12 mouse cellular contexts compared by ENCODE assay signal in the genomic region with DNA sequence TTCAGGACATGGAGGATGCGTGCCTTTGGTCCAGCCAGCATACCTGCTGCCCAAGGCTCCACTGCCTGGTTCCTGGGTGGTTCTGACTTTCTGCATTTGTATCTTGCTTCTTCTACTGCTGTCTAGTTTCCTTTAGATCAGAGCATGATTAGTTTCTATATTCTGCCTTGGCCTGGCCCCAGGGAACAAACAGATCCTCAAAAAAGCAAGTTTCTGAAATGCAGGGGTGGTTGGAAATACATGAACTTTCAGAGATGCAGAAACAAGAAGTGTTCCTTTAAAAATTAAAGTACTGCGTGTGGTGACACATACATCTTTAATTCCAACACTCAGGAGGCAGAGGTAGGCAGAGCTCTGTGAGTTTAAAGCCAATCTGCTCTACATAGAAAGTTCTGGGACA. TPM values are rescaled to one million over a fixed set of nuclear protein-coding genes. Genes with fewer than 3 reads are reported as not detected.
DNase-seq lines count a peak whose midpoint lies in the region; ATAC-seq and TF ChIP-seq lines count a peak whose summit lies in the region.
"Had no signal": no experiment of that assay in that cellular context is flagged by ENCODE, and none has a peak within 500 bp of the region (broad histone marks: within the 10 kb centered on the region; RNA-seq: fewer than 3 reads in every experiment).

No protein-coding gene starts in this region.

- peak; percentile 24 to 73 for DNase-seq in left cerebral cortex, postnatal 25 days (ENCODE audit: low spot score in 2 of 2)
- DNase-seq in left cerebral cortex, postnatal 4 days: no peak
- DNase-seq in adrenal gland, adult (ENCODE audit: inconsistent age in 2 of 2, low spot score in 1 of 2): no peak
- no peak for DNase-seq in urinary bladder, postnatal 25 days (ENCODE audit: low spot score)

- H3K27ac ChIP-seq in heart, embryonic 13.5 days (replicated peaks): 0 out of 2 replicates have a peak overlapping the region, but pooled peaks have one; percentile 22
- no peak overlapping the region for H3K27ac ChIP-seq in heart, embryonic 11.5 days (ENCODE audit: low read depth, low read length)
- H3K27ac ChIP-seq in bone marrow macrophage, adult 2 months (ENCODE audit: insufficient read depth, low read depth, low read length): peak overlapping the region; percentile 65
- peak overlapping the region; percentile 51; the same call in 1 of the 2 replicates for H3K27ac ChIP-seq in liver, embryonic 15.5 days (replicated peaks)
- H3K27ac ChIP-seq: limb, embryonic 12.5 days had no signal

- no peak overlapping the region for H3K4me2 ChIP-seq in heart, embryonic 13.5 days
- H3K4me2 ChIP-seq in heart, embryonic 11.5 days: no peak overlapping the region
- H3K4me2 ChIP-seq in liver, embryonic 15.5 days: no peak overlapping the region
- H3K4me2 ChIP-seq: limb, embryonic 12.5 days had no signal

- TF ChIP-seq POLR2A in bone marrow macrophage, adult 2 months (IDR thresholded peaks at IDR 0.05; ENCODE audit: borderline replicate concordance, low read depth, low read length): no peak

- no peaks in the 10 kb centered on the region for H3K27me3 ChIP-seq in heart, embryonic 13.5 days (replicated peaks)
- no peaks in the 10 kb centered on the region for H3K27me3 ChIP-seq in heart, embryonic 11.5 days (ENCODE audit: control insufficient read depth, insufficient read depth, low read length)
- no peaks in the 10 kb centered on the region for H3K27me3 ChIP-seq in liver, embryonic 15.5 days

- WGBS in heart, embryonic 13.5 days: 76% methylated on average over 2 of the region's 2 CpGs
- WGBS in heart, embryonic 11.5 days (ENCODE audit: insufficient replicate concordance): 84% methylated on average over 2 of the region's 2 CpGs
- WGBS in liver, embryonic 15.5 days (ENCODE audit: insufficient replicate concordance): 69% methylated on average over 2 of the region's 2 CpGs

- intact Hi-C loops in left cerebral cortex, postnatal 25 days (cut with DNase I): no loop called here
- intact Hi-C loops in left cerebral cortex, postnatal 4 days (cut with DNase I): loop anchor here (5.0 kb wide), 1 partner anchor 413 kb away; no protein-coding TSS in a partner anchor

- TF ChIP-seq CTCF in bone marrow macrophage, adult 2 months (IDR thresholded peaks at IDR 0.05; ENCODE audit: low read depth, low read length): no peak

- H3K4me1 ChIP-seq in heart, embryonic 13.5 days: peaks cover 16% of the 10 kb centered on the region
- H3K4me1 ChIP-seq in heart, embryonic 11.5 days (ENCODE audit: control insufficient read depth, insufficient read depth, low read length): 0 out of 2 replicates have a peak, but pooled peaks cover 6% of the 10 kb centered on the region
- H3K4me1 ChIP-seq in bone marrow macrophage, adult 2 months (ENCODE audit: control insufficient read depth, insufficient read depth, low read length): peaks cover 40% of the 10 kb centered on the region
- peaks cover 29% of the 10 kb centered on the region for H3K4me1 ChIP-seq in liver, embryonic 15.5 days (replicated peaks)
- H3K4me1 ChIP-seq: limb, embryonic 12.5 days had no signal

- peaks cover 15% of the 10 kb centered on the region for H3K36me3 ChIP-seq in heart, embryonic 13.5 days
- no peaks in the 10 kb centered on the region for H3K36me3 ChIP-seq in heart, embryonic 11.5 days (ENCODE audit: control insufficient read depth, insufficient read depth, low read length)
- H3K36me3 ChIP-seq in liver, embryonic 15.5 days (replicated peaks): peaks cover 16% of the 10 kb centered on the region; the same call in 1 of the 2 replicates
- H3K36me3 ChIP-seq: limb, embryonic 12.5 days had no signal

- no peak overlapping the region for H3K9ac ChIP-seq in heart, embryonic 13.5 days
- no peak overlapping the region for H3K9ac ChIP-seq in heart, embryonic 11.5 days (ENCODE audit: low read depth, low read length)
- H3K9ac ChIP-seq in liver, embryonic 15.5 days: no peak overlapping the region
- H3K9ac ChIP-seq: limb, embryonic 12.5 days had no signal

- no peak overlapping the region for H3K4me3 ChIP-seq in heart, embryonic 13.5 days
- no peak overlapping the region for H3K4me3 ChIP-seq in heart, embryonic 11.5 days (ENCODE audit: low read depth, low read length)
- H3K4me3 ChIP-seq in bone marrow macrophage, adult 2 months (ENCODE audit: insufficient read depth, low read length): peak overlapping the region; percentile 37
- H3K4me3 ChIP-seq in liver, embryonic 15.5 days (replicated peaks): no peak overlapping the region
- H3K4me3 ChIP-seq: limb, embryonic 12.5 days had no signal

- H3K9me3 ChIP-seq in heart, embryonic 13.5 days: no peaks in the 10 kb centered on the region
- H3K9me3 ChIP-seq in heart, embryonic 11.5 days (replicated peaks; ENCODE audit: control insufficient read depth, low read length): no peaks in the 10 kb centered on the region
- no peaks in the 10 kb centered on the region for H3K9me3 ChIP-seq in liver, embryonic 15.5 days (replicated peaks)
- H3K9me3 ChIP-seq: limb, embryonic 12.5 days had no signal

- ATAC-seq in heart, embryonic 13.5 days (ENCODE audit: extremely low read depth, insufficient number of reproducible peaks, low FRiP score, low TSS enrichment): no peak
- ATAC-seq in heart, embryonic 11.5 days (replicated peaks; ENCODE audit: insufficient number of reproducible peaks, low FRiP score, low TSS enrichment): no peak
- ATAC-seq in liver, embryonic 15.5 days (ENCODE audit: insufficient read depth): no peak

RNA-seq across cellular contexts. Expression of gene Acaa1a, which starts 4.6 kb away (rescaled TPM):
- polyA plus RNA-seq in heart, embryonic 13.5 days (2015; fragmentation: Nextera tagmentation; extraction: Ambion mirVana): 79.7 and 88.5 TPM in 2 replicates
- 72.5 and 81.2 TPM in 2 replicates for polyA plus RNA-seq in heart, embryonic 11.5 days (2014; fragmentation: Nextera tagmentation; extraction: Ambion mirVana)
- 10 to 100 TPM; 71.4 to 72.6 TPM for total RNA-seq in left cerebral cortex, postnatal 25 days (2021)
- 10 to 100 TPM; 58.3 to 73.2 TPM for total RNA-seq in left cerebral cortex, postnatal 4 days (2021)
- polyA plus RNA-seq in bone marrow macrophage, adult 2 months (2012; ENCODE audit: insufficient read depth, insufficient read length, missing spikeins): 99.1 and 103 TPM in 2 replicates
- 42.4 and 51.5 TPM in 2 replicates for polyA plus RNA-seq in liver, embryonic 15.5 days (2015; fragmentation: Nextera tagmentation; extraction: Ambion mirVana)

RNA-seq across cellular contexts. Expression of gene Myd88, which starts 6.4 kb away (rescaled TPM):
- polyA plus RNA-seq in heart, embryonic 13.5 days (2015; fragmentation: Nextera tagmentation; extraction: Ambion mirVana): 14.2 and 14.5 TPM in 2 replicates
- 12.5 and 13.3 TPM in 2 replicates for polyA plus RNA-seq in heart, embryonic 11.5 days (2014; fragmentation: Nextera tagmentation; extraction: Ambion mirVana)
- total RNA-seq in left cerebral cortex, postnatal 25 days (2021): 1 to 10 TPM; 5.4 to 7.3 TPM
- total RNA-seq in left cerebral cortex, postnatal 4 days (2021): 1 to 10 TPM; 4.8 to 5.2 TPM
- polyA plus RNA-seq in bone marrow macrophage, adult 2 months (2012; ENCODE audit: insufficient read depth, insufficient read length, missing spikeins): 83.8 and 93.5 TPM in 2 replicates
- polyA plus RNA-seq in liver, embryonic 15.5 days (2015; fragmentation: Nextera tagmentation; extraction: Ambion mirVana): 15.3 and 17.0 TPM in 2 replicates

RNA-seq across cellular contexts. Expression of gene Oxsr1, which starts 12.6 kb away (rescaled TPM):
- 7.4 and 7.8 TPM in 2 replicates for polyA plus RNA-seq in heart, embryonic 13.5 days (2015; fragmentation: Nextera tagmentation; extraction: Ambion mirVana)
- 9.9 and 11.9 TPM in 2 replicates for polyA plus RNA-seq in heart, embryonic 11.5 days (2014; fragmentation: Nextera tagmentation; extraction: Ambion mirVana)
- 10 to 100 TPM; 28.0 to 31.4 TPM for total RNA-seq in left cerebral cortex, postnatal 25 days (2021)
- total RNA-seq in left cerebral cortex, postnatal 4 days (2021): 10 to 100 TPM; 53.4 to 53.8 TPM
- polyA plus RNA-seq in bone marrow macrophage, adult 2 months (2012; ENCODE audit: insufficient read depth, insufficient read length, missing spikeins): 27.8 and 29.2 TPM in 2 replicates
- polyA plus RNA-seq in liver, embryonic 15.5 days (2015; fragmentation: Nextera tagmentation; extraction: Ambion mirVana): 4.8 and 5.6 TPM in 2 replicates

RNA-seq across cellular contexts. Expression of gene Xylb, which starts 22.3 kb away (rescaled TPM):
- 1.2 and 2.6 TPM in 2 replicates for polyA plus RNA-seq in heart, embryonic 13.5 days (2015; fragmentation: Nextera tagmentation; extraction: Ambion mirVana)
- 2.2 and 2.4 TPM in 2 replicates for polyA plus RNA-seq in heart, embryonic 11.5 days (2014; fragmentation: Nextera tagmentation; extraction: Ambion mirVana)
- total RNA-seq in left cerebral cortex, postnatal 25 days (2021): 1 to 10 TPM; 3.3 to 3.8 TPM
- 1 to 10 TPM; 2.9 to 3.5 TPM for total RNA-seq in left cerebral cortex, postnatal 4 days (2021)
- polyA plus RNA-seq in bone marrow macrophage, adult 2 months (2012; ENCODE audit: insufficient read depth, insufficient read length, missing spikeins): 5.5 and 6.1 TPM in 2 replicates
- polyA plus RNA-seq in liver, embryonic 15.5 days (2015; fragmentation: Nextera tagmentation; extraction: Ambion mirVana): 3.7 and 3.8 TPM in 2 replicates

RNA-seq across cellular contexts. Expression of gene Slc22a14, which starts 30.5 kb away (rescaled TPM):
- polyA plus RNA-seq in heart, embryonic 13.5 days (2015; fragmentation: Nextera tagmentation; extraction: Ambion mirVana): 0.10 TPM in 1 of 2 replicates, not detected in the other
- not detected in 2 replicates for polyA plus RNA-seq in heart, embryonic 11.5 days (2014; fragmentation: Nextera tagmentation; extraction: Ambion mirVana)
- not detected for total RNA-seq in left cerebral cortex, postnatal 25 days (2021)
- total RNA-seq in left cerebral cortex, postnatal 4 days (2021): not detected
- polyA plus RNA-seq in bone marrow macrophage, adult 2 months (2012; ENCODE audit: insufficient read depth, insufficient read length, missing spikeins): not detected in 2 replicates
- polyA plus RNA-seq in liver, embryonic 15.5 days (2015; fragmentation: Nextera tagmentation; extraction: Ambion mirVana): 0.07 TPM in 1 of 2 replicates, not detected in the other
- total RNA-seq: MEL had no signal
- polyA plus RNA-seq: activated CD4-positive, CD25-positive, alpha-beta regulatory T cell, adult 4 months; embryonic facial prominence, embryonic 14.5 days; limb, embryonic 12.5 days had no signal

Comparison
In these comparisons a context has a peak if more than half of its experiments do, and no peak if none do; other contexts are left out.
1. DNase-seq: peak in left cerebral cortex, postnatal 25 days (2 of 2); none in left cerebral cortex, postnatal 4 days (single experiment), adrenal gland, adult (0 of 2) and urinary bladder, postnatal 25 days (single experiment).